Mouse (Mus musculus) liver, adult 2 months (tissue): Measurements from ENCODE around the gene Gm904. TPM values are rescaled to one million over a fixed set of nuclear protein-coding genes. Genes with fewer than 3 reads are reported as not detected.
"Not testable (repeated sequence)": the region's sequence is repeated elsewhere in the genome, so short reads cannot be mapped to it uniquely, and the experiment has no call there.

ENCODE experiments used
- DNase-seq: peaks from one replicate; pipeline ENCODE4 v3.0.0-alpha.2; 2011; ENCODE audit warnings: low read depth, low spot score; ENCODE audit errors: extremely low read depth
- H3K27ac ChIP-seq: fragments of 200-500 bp; replicated peaks from 2 replicates; pipeline ENCODE4 v1.5.1; 2012; ENCODE audit warnings: low read depth, mild to moderate bottlenecking, control low read depth, inconsistent platforms, low read length; ENCODE audit not compliant: insufficient read depth
- H3K27me3 ChIP-seq: fragments of 200-500 bp; 2 replicates; pipeline ENCODE4 v1.6.1; 2012; ENCODE audit warnings: mild to moderate bottlenecking, moderate library complexity, low read length, inconsistent platforms; ENCODE audit not compliant: control insufficient read depth, insufficient read depth
- H3K36me3 ChIP-seq: fragments of 200-500 bp; 2 replicates; pipeline ENCODE4 v1.6.1; 2012; ENCODE audit warnings: low read length, inconsistent platforms; ENCODE audit not compliant: control insufficient read depth, insufficient read depth
- H3K4me1 ChIP-seq: fragments of 200-500 bp; 2 replicates; pipeline ENCODE4 v1.6.1; 2011; ENCODE audit warnings: low read length; ENCODE audit not compliant: control insufficient read depth, insufficient read depth
- H3K4me3 ChIP-seq: fragments of 200-500 bp; 2 replicates; pipeline ENCODE4 v1.5.1; 2011; ENCODE audit warnings: low read depth, mild to moderate bottlenecking, control low read depth, low read length, moderate library complexity; ENCODE audit not compliant: insufficient read depth
- H3K79me2 ChIP-seq: fragments of 200-500 bp; 2 replicates; pipeline ENCODE4 v1.6.1; 2012; ENCODE audit warnings: inconsistent platforms, mild to moderate bottlenecking, low read length, moderate library complexity; ENCODE audit not compliant: control insufficient read depth, insufficient read depth
- H3K9ac ChIP-seq: fragments of 200-500 bp; 2 replicates; pipeline ENCODE4 v1.6.1; 2012; ENCODE audit warnings: low read depth, mild to moderate bottlenecking, control low read depth, inconsistent platforms, low read length
- WGBS: fragments of 180-500 bp; shearing (Covaris S2); methylation state at CpG from one replicate; pipeline ENCODE4 v1.1.7; 2018; 5-methylcytosine and 5-hydroxymethylcytosine counted together
- polyA plus RNA-seq: library from polyadenylated mRNA; depleted of rRNA; stranded (reverse); fragments of >200 nt; gene quantifications from 2 replicates; pipeline ENCODE4 v1.2.3, GENCODE M21; 2012; rRNA removed
- total RNA-seq: library from RNA; depleted of rRNA; stranded (reverse); fragments of >200 nt; gene quantifications from 2 replicates; pipeline ENCODE4 v1.2.3, GENCODE M21; 2014; rRNA removed

Gene Gm904
- total RNA-seq (not detected in 2 replicates), polyA plus RNA-seq (not detected in 2 replicates)

GRCm38 (mm10) chr13:50642928-50643327 is at the start of gene Gm904:
TSS of gene Gm904 (plus strand) at chr13:50643228.
- not testable (repeated sequence) for H3K36me3 ChIP-seq, H3K27me3 ChIP-seq, H3K9ac ChIP-seq, H3K27ac ChIP-seq, H3K79me2 ChIP-seq, DNase-seq, H3K4me1 ChIP-seq, H3K4me3 ChIP-seq

- not testable (repeated sequence) for H3K79me2 ChIP-seq, H3K36me3 ChIP-seq, H3K9ac ChIP-seq, DNase-seq, H3K27me3 ChIP-seq, H3K4me3 ChIP-seq, H3K27ac ChIP-seq, H3K4me1 ChIP-seq
- WGBS: 42% methylated on average over 2 of the region's 2 CpGs
Observed at GRCm38 (mm10) chr13:50648771-50649170, 5.7 kb downstream of the Gm904 start.

Other genes starting within 250 kb of the Gm904 start
- gene Fbxw17, start 225.4 kb upstream of the Gm904 start, total RNA-seq: 2.7 and 4.2 TPM in 2 replicates
- 2.4 and 2.9 TPM in 2 replicates for gene Fbxw17, start 225.4 kb upstream of the Gm904 start, polyA plus RNA-seq
- gene Gm47429, start 199.3 kb upstream of the Gm904 start, total RNA-seq: not detected in 2 replicates
- gene Gm47429, start 199.3 kb upstream of the Gm904 start, polyA plus RNA-seq: not detected in 2 replicates
- gene Nutm2, start 175.9 kb upstream of the Gm904 start, total RNA-seq: not detected in 2 replicates
- gene Nutm2, start 175.9 kb upstream of the Gm904 start, polyA plus RNA-seq: not detected in 2 replicates
- not detected in 2 replicates for gene Gm8765, start 55.1 kb downstream of the Gm904 start, total RNA-seq
- gene Gm8765, start 55.1 kb downstream of the Gm904 start, polyA plus RNA-seq: not detected in 2 replicates